Mouse (Mus musculus): ENCODE measurements at regions not wholly inside any gene's neighbourhood (a gene's known extent, or its start where the extent isn't known, plus 50 kb on each side); places are given as distances from the start of the nearest gene placed in this dataset.

DNA sequence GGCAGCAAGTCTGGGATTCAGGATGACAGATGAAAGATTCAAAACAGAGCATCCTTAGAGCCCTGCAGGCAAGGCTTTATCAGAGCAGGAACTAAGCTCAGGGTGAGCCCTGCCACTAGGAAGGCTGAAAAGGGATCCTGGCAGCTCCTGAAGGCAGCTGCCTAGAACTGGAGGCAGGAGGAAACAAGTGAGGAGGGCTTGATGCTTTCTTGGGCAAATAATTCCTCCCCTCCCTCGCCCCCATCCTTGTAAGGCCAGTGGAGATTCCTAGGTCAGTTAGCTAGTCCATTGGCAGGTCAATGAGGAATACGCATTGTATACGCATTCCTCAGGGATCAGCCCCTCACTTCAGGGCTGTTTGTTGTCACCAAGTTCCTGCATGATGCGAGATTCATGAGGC, 54.1 kb upstream of the March10 start:
- no peak overlapping the region for H3K27ac ChIP-seq (ENCODE audit: low read depth)
- H3K4me2 ChIP-seq (ENCODE audit: low read length) = no peak overlapping the region
- H3K4me1 ChIP-seq (replicated peaks; ENCODE audit: control insufficient read depth, insufficient read depth, low read length) = peaks cover 19% of the 10 kb centered on the region
- ATAC-seq (replicated peaks; ENCODE audit: low FRiP score, low TSS enrichment, low read depth) = no peak
- H3K9me3 ChIP-seq (ENCODE audit: control insufficient read depth, low read length) = no peaks in the 10 kb centered on the region
- 51% methylated on average over 4 of the region's 4 CpGs for WGBS
- no peaks in the 10 kb centered on the region for H3K27me3 ChIP-seq (replicated peaks; ENCODE audit: control insufficient read depth, insufficient read depth, low read length)
- no peak overlapping the region for H3K4me3 ChIP-seq (ENCODE audit: low read depth, low read length)
- H3K36me3 ChIP-seq (ENCODE audit: control insufficient read depth, insufficient read depth, low read length) = no peaks in the 10 kb centered on the region
- no peak for DNase-seq (ENCODE audit: low spot score)
- no peak overlapping the region for H3K9ac ChIP-seq (ENCODE audit: low read length)

DNA sequence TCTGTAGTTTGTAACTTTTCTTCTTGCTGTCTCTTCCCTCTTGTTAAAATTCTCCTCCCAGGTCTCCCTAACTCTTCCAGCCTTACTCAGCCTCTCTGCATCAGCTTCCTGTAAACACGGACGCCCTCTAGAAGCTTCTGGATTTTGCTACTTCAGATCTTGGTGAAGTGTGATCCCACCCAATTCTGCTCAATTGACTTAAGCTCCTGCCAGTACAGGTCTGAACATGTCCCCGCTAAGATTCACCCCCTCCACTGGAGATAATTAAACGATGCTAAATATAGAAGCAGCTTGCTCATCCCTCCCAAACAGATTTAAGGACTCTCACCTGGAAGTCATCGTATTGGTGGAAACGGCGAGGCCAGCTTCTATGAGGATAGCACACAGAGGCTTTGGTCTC, 53.5 kb upstream of the March10 start:
- no peaks in the 10 kb centered on the region for H3K27me3 ChIP-seq (replicated peaks; ENCODE audit: control insufficient read depth, insufficient read depth, low read length)
- H3K4me1 ChIP-seq (replicated peaks; ENCODE audit: control insufficient read depth, insufficient read depth, low read length) = peaks cover 19% of the 10 kb centered on the region
- 32% methylated on average over 7 of the region's 7 CpGs for WGBS
- ATAC-seq (replicated peaks; ENCODE audit: low FRiP score, low TSS enrichment, low read depth) (no peak), DNase-seq (ENCODE audit: low spot score) (no peak)
- no peaks in the 10 kb centered on the region for H3K9me3 ChIP-seq (ENCODE audit: control insufficient read depth, low read length)
- H3K9ac ChIP-seq (ENCODE audit: low read length) = no peak overlapping the region
- H3K36me3 ChIP-seq (ENCODE audit: control insufficient read depth, insufficient read depth, low read length) = no peaks in the 10 kb centered on the region
- no peak overlapping the region for H3K27ac ChIP-seq (ENCODE audit: low read depth)
- no peak overlapping the region for H3K4me2 ChIP-seq (ENCODE audit: low read length)
- H3K4me3 ChIP-seq (ENCODE audit: low read depth, low read length) = no peak overlapping the region

DNA sequence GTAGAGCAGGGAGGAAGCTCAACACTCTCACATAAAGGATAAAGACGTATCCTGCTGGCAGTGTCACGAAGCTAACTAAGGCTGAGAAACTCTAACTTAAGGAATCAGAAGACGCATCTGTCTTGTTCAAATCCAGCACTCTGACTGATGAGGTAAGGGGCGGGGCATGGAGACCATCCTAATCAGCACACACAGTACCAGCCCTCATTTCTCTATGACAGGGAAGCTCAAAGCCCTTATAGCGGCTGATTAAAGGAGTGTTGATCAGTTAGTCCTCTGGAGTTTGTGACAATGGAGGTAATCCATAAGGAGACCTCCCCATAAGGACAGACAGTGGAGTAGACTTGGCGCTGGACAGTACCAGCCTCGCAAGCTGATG, 52.1 kb upstream of the March10 start:
- no peak for DNase-seq (ENCODE audit: low spot score)
- H3K4me3 ChIP-seq (ENCODE audit: low read depth, low read length) = no peak overlapping the region
- 70% methylated on average over 7 of the region's 7 CpGs for WGBS
- H3K4me1 ChIP-seq (replicated peaks; ENCODE audit: control insufficient read depth, insufficient read depth, low read length) = peaks cover 19% of the 10 kb centered on the region
- H3K9ac ChIP-seq (ENCODE audit: low read length) = no peak overlapping the region
- no peaks in the 10 kb centered on the region for H3K9me3 ChIP-seq (ENCODE audit: control insufficient read depth, low read length)
- H3K27me3 ChIP-seq (replicated peaks; ENCODE audit: control insufficient read depth, insufficient read depth, low read length) = no peaks in the 10 kb centered on the region
- H3K27ac ChIP-seq (ENCODE audit: low read depth) = no peak overlapping the region
- no peak overlapping the region for H3K4me2 ChIP-seq (ENCODE audit: low read length)
- no peak for ATAC-seq (replicated peaks; ENCODE audit: low FRiP score, low TSS enrichment, low read depth)
- H3K36me3 ChIP-seq (ENCODE audit: control insufficient read depth, insufficient read depth, low read length) = no peaks in the 10 kb centered on the region

DNA sequence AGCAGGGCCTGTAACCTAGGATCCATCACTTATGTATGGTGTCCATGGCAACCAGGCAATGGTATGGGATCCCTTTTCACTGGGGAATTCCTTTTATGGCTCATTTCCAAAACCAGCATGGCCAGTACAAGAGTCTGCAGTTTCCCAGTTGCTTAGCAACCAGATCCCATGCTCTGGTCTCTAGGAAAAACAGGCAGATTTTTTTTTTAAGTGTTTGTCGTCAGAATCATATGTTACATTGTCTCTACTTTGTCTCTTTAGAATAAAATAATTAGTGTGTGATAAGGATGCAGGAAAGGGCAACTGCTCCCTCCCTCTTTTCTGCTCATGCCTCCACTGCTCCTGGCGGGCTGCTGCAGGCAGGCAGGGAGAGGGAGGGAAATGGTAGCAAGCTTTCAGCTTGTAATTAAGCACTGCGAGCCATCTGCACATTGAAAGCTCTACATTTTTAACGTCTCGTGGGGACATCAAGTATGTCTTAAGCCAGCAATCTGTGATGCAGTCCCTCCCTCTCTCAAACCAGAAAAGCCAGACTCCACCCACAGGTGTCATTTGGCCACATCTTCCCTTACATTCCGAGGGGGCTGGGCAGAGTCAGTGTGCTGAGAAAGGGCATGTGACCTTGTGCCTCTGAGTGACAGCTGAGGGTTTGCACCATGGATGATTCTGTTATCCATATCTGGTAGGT, 51.6 kb upstream of the March10 start:
- 2% methylated on average over 5 of the region's 6 CpGs for WGBS
- ATAC-seq (replicated peaks; ENCODE audit: low FRiP score, low TSS enrichment, low read depth) (0 out of 2 replicates have a peak, but pooled peaks have one; percentile 53), DNase-seq (ENCODE audit: low spot score) (no peak)
- Histone ChIP-seq H3K9me3 (ENCODE audit: control insufficient read depth, low read length) (no peaks in the 10 kb centered on the region), H3K4me3 (ENCODE audit: low read depth, low read length) (no peak overlapping the region), H3K4me2 (ENCODE audit: low read length) (no peak overlapping the region), H3K4me1 (replicated peaks; ENCODE audit: control insufficient read depth, insufficient read depth, low read length) (peaks cover 19% of the 10 kb centered on the region), H3K27me3 (replicated peaks; ENCODE audit: control insufficient read depth, insufficient read depth, low read length) (no peaks in the 10 kb centered on the region), H3K36me3 (ENCODE audit: control insufficient read depth, insufficient read depth, low read length) (no peaks in the 10 kb centered on the region), H3K27ac (ENCODE audit: low read depth) (peak overlapping the region; percentile 7; the same call in 1 of the 2 replicates), H3K9ac (ENCODE audit: low read length) (no peak overlapping the region)

DNA sequence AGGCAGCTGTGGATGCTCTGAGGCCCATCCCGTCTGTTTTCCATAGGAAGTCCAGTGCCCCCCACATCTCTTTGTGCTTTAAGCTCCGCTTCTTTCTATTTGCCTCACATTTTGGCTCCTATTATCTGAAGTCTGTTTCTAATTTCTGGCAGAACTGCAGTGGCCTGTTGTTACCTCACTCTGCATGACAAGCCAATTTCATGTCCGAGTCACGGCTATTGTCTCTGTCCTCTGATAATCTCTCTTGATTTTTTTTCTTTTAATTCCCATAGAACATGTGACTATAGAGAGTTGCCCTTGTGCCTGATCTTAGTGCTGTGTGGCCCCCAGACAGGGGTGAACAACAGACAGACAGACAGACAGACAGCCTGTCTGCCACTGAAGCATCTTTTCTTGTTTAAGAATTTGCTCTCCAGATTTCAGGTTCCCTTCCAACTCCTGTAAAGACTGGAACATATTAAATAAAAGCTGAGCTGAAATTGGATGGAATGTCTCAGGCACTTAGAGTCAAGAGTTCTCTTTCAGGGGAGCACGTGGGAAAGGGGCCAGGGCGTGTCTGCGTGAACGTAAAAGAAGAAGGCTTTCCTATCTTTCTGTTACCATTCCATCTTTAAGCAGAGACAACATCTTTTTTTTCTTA, 50.9 kb upstream of the March10 start:
- Histone ChIP-seq H3K9me3 (ENCODE audit: control insufficient read depth, low read length) (no peaks in the 10 kb centered on the region), H3K4me2 (ENCODE audit: low read length) (no peak overlapping the region), H3K27ac (ENCODE audit: low read depth) (0 out of 2 replicates have a peak overlapping the region, but pooled peaks have one; percentile 4), H3K4me3 (ENCODE audit: low read depth, low read length) (no peak overlapping the region), H3K36me3 (ENCODE audit: control insufficient read depth, insufficient read depth, low read length) (no peaks in the 10 kb centered on the region), H3K9ac (ENCODE audit: low read length) (no peak overlapping the region), H3K27me3 (replicated peaks; ENCODE audit: control insufficient read depth, insufficient read depth, low read length) (no peaks in the 10 kb centered on the region), H3K4me1 (replicated peaks; ENCODE audit: control insufficient read depth, insufficient read depth, low read length) (peaks cover 19% of the 10 kb centered on the region)
- ATAC-seq (replicated peaks; ENCODE audit: low FRiP score, low TSS enrichment, low read depth) = no peak
- no peak for DNase-seq (ENCODE audit: low spot score)
- WGBS = 42% methylated on average over 8 of the region's 8 CpGs
